Mouse (Mus musculus) left cerebral cortex, adult 18-20 months (tissue): ENCODE measurements around the gene Prcp. TPM values are rescaled to one million over a fixed set of nuclear protein-coding genes. Genes with fewer than 3 reads are reported as not detected.
"Not testable (repeated sequence)": the region's sequence is repeated elsewhere in the genome, so short reads cannot be mapped to it uniquely, and the experiment has no call there.

Experiments
- DNase-seq, 2 experiments: peaks; one replicate each; pipeline ENCODE4 v3.0.0; 2021 to 2022; ENCODE audit warnings: low spot score in 2 of 2, mixed read lengths in 1 of 2
- total RNA-seq, 2 experiments: library from RNA; stranded (reverse); gene quantifications; 2 replicates each; pipeline ENCODE4 v1.2.3; 2021

The Prcp gene
- total RNA-seq, 2 experiments from 2014 or later: 9.8 to 11.1 TPM

GRCm38 (mm10) chr7:92978225-92978624, 104.0 kb downstream of the Prcp start:
- no peak for DNase-seq

GRCm38 (mm10) chr7:92978720-92979119, 104.5 kb downstream of the Prcp start:
- DNase-seq: not testable (repeated sequence)

GRCm38 (mm10) chr7:92980741-92981140, 106.5 kb downstream of the Prcp start:
- DNase-seq: no peak

GRCm38 (mm10) chr7:92981864-92982263, 107.6 kb downstream of the Prcp start:
- no peak for DNase-seq

Other genes with a start within 250 kb of the Prcp start
- 10 to 100 TPM; 20.1 to 20.3 TPM for gene Ankrd42, start 237.3 kb upstream of the Prcp start, total RNA-seq
- gene Pcf11, start 204.5 kb upstream of the Prcp start, total RNA-seq: 10 to 100 TPM; 56.1 to 57.9 TPM
- 10 to 100 TPM; 39.4 to 40.6 TPM for gene Rab30, start 132.9 kb upstream of the Prcp start, total RNA-seq
- gene Ddias, start 223 bp upstream of the Prcp start, total RNA-seq: under 1 TPM; 0.35 to 0.45 TPM
- 10 to 100 TPM; 24.7 to 26.0 TPM for gene Fam181b, start 205.4 kb downstream of the Prcp start, total RNA-seq